Mouse (Mus musculus) erythroblast, embryonic 14.5 days (primary cell): ENCODE results near the gene Gm47289.

Source experiments
- GATA1 ChIP-seq: IDR thresholded peaks from 2 replicates; pipeline ENCODE4 v1.6.1; 2012; ENCODE audit warnings: low read length, inconsistent platforms, mixed read lengths
- TAL1 ChIP-seq: IDR thresholded peaks from 3 replicates; pipeline ENCODE4 v1.6.1; 2012; ENCODE audit warnings: low read length, inconsistent platforms, mixed read lengths

DNA sequence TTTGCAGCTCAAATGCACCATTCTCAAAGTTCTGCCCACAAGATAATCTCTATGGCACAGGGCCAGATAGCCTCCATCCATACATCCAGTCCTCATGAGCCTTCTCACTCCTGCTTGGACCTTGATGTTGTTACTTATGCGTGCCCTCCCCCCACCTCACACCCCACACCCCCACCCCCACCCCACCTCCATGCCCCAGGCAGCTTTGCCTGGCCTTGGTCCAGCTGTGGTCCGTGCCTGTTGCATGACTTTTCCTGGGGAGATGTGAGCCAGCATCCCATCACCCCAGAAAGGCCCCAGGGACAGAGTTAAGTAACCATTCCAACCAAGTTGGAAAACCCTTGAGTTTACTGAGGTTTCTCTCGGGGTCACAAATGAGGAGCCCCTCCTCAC is 38.8 kb upstream of the Gm47289 start:
- TF ChIP-seq TAL1: no peak
- TF ChIP-seq GATA1: no peak
